Mouse (Mus musculus) embryonic facial prominence, embryonic 10.5 days (tissue): ENCODE results near the gene Gcgr. TPM values are rescaled to one million over a fixed set of nuclear protein-coding genes. Genes with fewer than 3 reads are reported as not detected.
"Not testable (repeated sequence)": the region's sequence is repeated elsewhere in the genome, so short reads cannot be mapped to it uniquely, and the experiment has no call there.

Experiments used
- DNase-seq: peaks from one replicate; pipeline ENCODE4 v3.0.0-alpha.2; 2017; ENCODE audit warnings: low spot score
- H3K27ac ChIP-seq: fragments of 300-500 bp; sonication (generic); replicated peaks from 2 replicates; pipeline ENCODE4 v1.5.1; 2016; ENCODE audit warnings: mild to moderate bottlenecking
- H3K27me3 ChIP-seq: fragments of 300-500 bp; sonication (generic); replicated peaks from 2 replicates; pipeline ENCODE4 v1.6.1; 2016; ENCODE audit warnings: low read depth, mild to moderate bottlenecking; ENCODE audit not compliant: poor library complexity, severe bottlenecking
- H3K36me3 ChIP-seq: fragments of 300-500 bp; sonication (generic); replicated peaks from 2 replicates; pipeline ENCODE4 v1.6.1; 2016; ENCODE audit warnings: mild to moderate bottlenecking, moderate library complexity
- H3K4me1 ChIP-seq: fragments of 300-500 bp; sonication (generic); 2 replicates; pipeline ENCODE4 v1.6.1; 2016
- H3K4me3 ChIP-seq: fragments of 300-500 bp; sonication (generic); 2 replicates; pipeline ENCODE4 v1.5.1; 2016; ENCODE audit warnings: mild to moderate bottlenecking, moderate library complexity
- H3K9me3 ChIP-seq: fragments of 300-500 bp; sonication (generic); 2 replicates; pipeline ENCODE4 v1.6.1; 2016; ENCODE audit warnings: mild to moderate bottlenecking
- WGBS: fragments of 180-500 bp; shearing (Covaris S2); methylation state at CpG from one replicate; pipeline ENCODE4 v1.1.7; 2016; 5-methylcytosine and 5-hydroxymethylcytosine counted together
- polyA plus RNA-seq: library from polyadenylated mRNA; unstranded; fragments of >200 nt; fragmentation: Nextera tagmentation; extraction: Ambion mirVana; gene quantifications from 2 replicates; pipeline ENCODE4 v1.2.1, GENCODE M21; 2016

Gene Gcgr
- polyA plus RNA-seq, 1 experiment from 2014 or later = 0.62 TPM

- Histone ChIP-seq H3K9me3 (no peaks in the 10 kb centered on the region), H3K27me3 (0 out of 2 replicates have a peak, but pooled peaks cover 4% of the 10 kb centered on the region), H3K4me3 (no peak overlapping the region), H3K36me3 (no peaks in the 10 kb centered on the region), H3K4me1 (peaks cover 29% of the 10 kb centered on the region), H3K27ac (no peak overlapping the region)
- 92% methylated on average over 9 of the region's 9 CpGs for WGBS
- DNase-seq = peak; percentile 7
Measured at GRCm38 (mm10) chr11:120508290-120508870, 22.1 kb upstream of the Gcgr start.

- H3K4me1 ChIP-seq = peaks cover 29% of the 10 kb centered on the region
- H3K27me3 ChIP-seq = 0 out of 2 replicates have a peak, but pooled peaks cover 4% of the 10 kb centered on the region
- peak overlapping the region; percentile 48 for H3K4me3 ChIP-seq
- no peaks in the 10 kb centered on the region for H3K36me3 ChIP-seq
- WGBS = 27% methylated on average over 4 of the region's 4 CpGs
- DNase-seq = peak; percentile 10
- no peaks in the 10 kb centered on the region for H3K9me3 ChIP-seq
- H3K27ac ChIP-seq = no peak overlapping the region
Measured at GRCm38 (mm10) chr11:120509940-120510339, 20.6 kb upstream of the Gcgr start.

- H3K27ac ChIP-seq = peak overlapping the region; percentile 78
- 4% methylated on average over 16 of the region's 16 CpGs for WGBS
Measured at GRCm38 (mm10) chr11:120510375-120511030, 20.0 kb upstream of the Gcgr start.

GRCm38 (mm10) chr11:120512790-120513453 lies 17.6 kb upstream of the Gcgr start:
- DNase-seq = no peak
- Histone ChIP-seq H3K36me3 (no peaks in the 10 kb centered on the region), H3K27ac (no peak overlapping the region), H3K27me3 (0 out of 2 replicates have a peak, but pooled peaks cover 4% of the 10 kb centered on the region), H3K4me3 (no peak overlapping the region), H3K4me1 (peaks cover 29% of the 10 kb centered on the region), H3K9me3 (no peaks in the 10 kb centered on the region)
- 44% methylated on average over 6 of the region's 6 CpGs for WGBS

More at GRCm38 (mm10) chr11:120510375-120511030, 20.0 kb upstream of the Gcgr start:
- no peaks in the 10 kb centered on the region for H3K36me3 ChIP-seq
- H3K4me1 ChIP-seq = peaks cover 29% of the 10 kb centered on the region
- peak; percentile 39 for DNase-seq
- no peaks in the 10 kb centered on the region for H3K9me3 ChIP-seq
- H3K4me3 ChIP-seq = peak overlapping the region; percentile 48
- H3K27me3 ChIP-seq = 0 out of 2 replicates have a peak, but pooled peaks cover 4% of the 10 kb centered on the region

GRCm38 (mm10) chr11:120514262-120514661 lies 16.2 kb upstream of the Gcgr start:
- peaks cover 29% of the 10 kb centered on the region for H3K4me1 ChIP-seq
- not testable (repeated sequence) for H3K27me3 ChIP-seq, DNase-seq, H3K36me3 ChIP-seq, H3K27ac ChIP-seq, H3K4me3 ChIP-seq, H3K9me3 ChIP-seq
- WGBS = 90% methylated on average over 2 of the region's 2 CpGs

- Histone ChIP-seq H3K4me1 (peaks cover 30% of the 10 kb centered on the region), H3K27me3 (0 out of 2 replicates have a peak, but pooled peaks cover 4% of the 10 kb centered on the region), H3K27ac (no peak overlapping the region), H3K9me3 (no peaks in the 10 kb centered on the region), H3K4me3 (peak overlapping the region; percentile 29; the same call in 1 of the 2 replicates), H3K36me3 (no peaks in the 10 kb centered on the region)
- DNase-seq = peak; percentile 90
- 16% methylated on average over 17 of the region's 17 CpGs for WGBS
Measured at GRCm38 (mm10) chr11:120515611-120516010, 14.9 kb upstream of the Gcgr start.

GRCm38 (mm10) chr11:120517147-120517546 lies 13.4 kb upstream of the Gcgr start:
- DNase-seq = no peak
- H3K4me3 ChIP-seq = no peak overlapping the region
- no peaks in the 10 kb centered on the region for H3K9me3 ChIP-seq
- WGBS = 84% methylated on average over 4 of the region's 4 CpGs
- H3K27ac ChIP-seq = no peak overlapping the region
- no peaks in the 10 kb centered on the region for H3K27me3 ChIP-seq
- H3K4me1 ChIP-seq = peaks cover 23% of the 10 kb centered on the region
- no peaks in the 10 kb centered on the region for H3K36me3 ChIP-seq

GRCm38 (mm10) chr11:120518027-120518426 lies 12.5 kb upstream of the Gcgr start:
- Histone ChIP-seq H3K9me3 (no peaks in the 10 kb centered on the region), H3K27me3 (no peaks in the 10 kb centered on the region), H3K36me3 (no peaks in the 10 kb centered on the region), H3K4me1 (peaks cover 18% of the 10 kb centered on the region), H3K27ac (no peak overlapping the region), H3K4me3 (no peak overlapping the region)
- no peak for DNase-seq
- 64% methylated on average over 6 of the region's 6 CpGs for WGBS

- Histone ChIP-seq H3K4me3 (no peak overlapping the region), H3K9me3 (no peaks in the 10 kb centered on the region), H3K27me3 (no peaks in the 10 kb centered on the region), H3K27ac (no peak overlapping the region), H3K4me1 (peaks cover 15% of the 10 kb centered on the region), H3K36me3 (no peaks in the 10 kb centered on the region)
- DNase-seq = no peak
- 76% methylated on average over 6 of the region's 6 CpGs for WGBS
Measured at GRCm38 (mm10) chr11:120518558-120518957, 11.9 kb upstream of the Gcgr start.

- WGBS = 50% methylated on average over 9 of the region's 9 CpGs
- peak; percentile 52 for DNase-seq
- Histone ChIP-seq H3K27me3 (no peaks in the 10 kb centered on the region), H3K36me3 (no peaks in the 10 kb centered on the region), H3K27ac (0 out of 2 replicates have a peak overlapping the region, but pooled peaks have one; percentile 1), H3K9me3 (no peaks in the 10 kb centered on the region), H3K4me1 (peaks cover 15% of the 10 kb centered on the region), H3K4me3 (no peak overlapping the region)
Measured at GRCm38 (mm10) chr11:120519738-120520137, 10.8 kb upstream of the Gcgr start.

- Histone ChIP-seq H3K4me3 (no peak overlapping the region), H3K27me3 (no peaks in the 10 kb centered on the region), H3K9me3 (no peaks in the 10 kb centered on the region), H3K27ac (0 out of 2 replicates have a peak overlapping the region, but pooled peaks have one; percentile 1), H3K4me1 (peaks cover 15% of the 10 kb centered on the region), H3K36me3 (no peaks in the 10 kb centered on the region)
- 77% methylated on average over 9 of the region's 9 CpGs for WGBS
- no peak for DNase-seq
Measured at GRCm38 (mm10) chr11:120520498-120520897, 10.0 kb upstream of the Gcgr start.

- WGBS = 87% methylated on average over 5 of the region's 5 CpGs
- Histone ChIP-seq H3K4me1 (peaks cover 13% of the 10 kb centered on the region), H3K36me3 (no peaks in the 10 kb centered on the region), H3K9me3 (no peaks in the 10 kb centered on the region), H3K27me3 (no peaks in the 10 kb centered on the region), H3K4me3 (no peak overlapping the region; the same call in 1 of the 2 replicates), H3K27ac (no peak overlapping the region)
- DNase-seq = no peak
Measured at GRCm38 (mm10) chr11:120520967-120521540, 9.4 kb upstream of the Gcgr start.
